Mouse (Mus musculus) urinary bladder, postnatal 14 days (tissue): Measurements from ENCODE around the gene Trabd2b.

ENCODE experiments used
- DNase-seq: peaks from one replicate; pipeline ENCODE4 v3.0.0; 2021; ENCODE audit warnings: low spot score

Trabd2b gene

DNA sequence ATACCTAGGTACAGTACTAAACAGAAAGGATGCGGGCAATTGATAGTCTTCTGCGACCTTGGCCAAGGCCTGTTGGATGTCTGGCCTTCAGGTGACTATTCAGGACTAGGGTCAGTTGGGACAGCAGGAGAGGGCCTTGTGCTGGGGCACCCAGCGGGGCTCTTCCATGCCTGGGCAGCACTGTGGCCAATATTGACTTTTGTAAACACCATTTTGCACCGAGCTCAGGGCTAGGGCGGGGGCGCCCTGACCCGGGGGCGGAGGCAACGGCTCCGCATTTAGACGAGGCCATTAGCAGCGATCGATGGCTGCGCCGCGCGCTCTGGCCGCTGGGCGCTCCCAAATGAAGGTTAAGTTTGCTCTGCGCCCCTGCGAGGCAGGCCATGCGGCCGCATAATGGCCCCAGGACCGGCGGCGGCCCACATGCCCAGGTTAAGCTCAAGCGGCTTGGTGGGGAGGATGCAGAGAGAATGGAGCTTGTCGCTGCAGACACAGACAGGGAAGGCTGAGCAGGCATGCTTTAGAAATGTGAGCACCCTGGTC is 242.1 kb downstream of the Trabd2b start:
- no peak for DNase-seq

DNA sequence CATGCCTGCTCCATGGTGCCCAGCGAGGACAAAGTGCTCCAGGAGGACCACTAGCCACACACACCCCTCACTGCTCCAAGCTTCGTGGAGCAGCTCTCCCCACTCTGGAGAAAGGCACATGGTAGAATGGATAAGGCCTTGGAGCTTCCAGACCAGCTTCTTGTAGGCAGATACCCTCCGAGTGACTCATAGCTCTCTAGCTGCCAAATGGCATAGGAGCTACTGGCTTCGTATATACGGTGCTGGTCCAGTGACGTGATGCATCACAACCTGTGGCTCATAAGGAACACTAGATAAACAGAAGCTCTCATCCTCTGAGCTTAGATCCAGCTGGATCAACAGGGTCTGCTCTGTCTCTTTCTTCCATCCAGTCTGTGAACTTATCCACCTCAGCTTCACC is 244.0 kb downstream of the Trabd2b start:
- DNase-seq: no peak

DNA sequence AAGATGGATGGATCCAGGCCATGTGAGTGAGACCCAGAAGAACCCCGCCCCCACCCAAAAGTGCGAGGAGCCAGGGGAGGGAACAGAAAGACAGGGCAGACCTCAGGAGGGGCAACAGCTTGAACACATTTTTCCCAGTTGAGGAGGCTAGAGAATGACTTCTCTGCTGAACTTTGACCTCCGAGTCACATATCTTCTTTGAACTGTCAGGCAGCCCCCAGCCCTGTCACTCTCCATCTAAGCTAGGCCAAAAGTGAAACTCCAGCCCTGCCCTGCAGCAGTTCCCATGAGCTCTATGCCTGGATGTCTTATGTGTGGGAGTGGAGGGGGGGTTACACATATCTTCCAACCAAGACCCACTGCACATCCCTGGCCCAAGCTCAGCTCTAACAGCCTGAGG is 244.5 kb downstream of the Trabd2b start:
- DNase-seq: no peak

DNA sequence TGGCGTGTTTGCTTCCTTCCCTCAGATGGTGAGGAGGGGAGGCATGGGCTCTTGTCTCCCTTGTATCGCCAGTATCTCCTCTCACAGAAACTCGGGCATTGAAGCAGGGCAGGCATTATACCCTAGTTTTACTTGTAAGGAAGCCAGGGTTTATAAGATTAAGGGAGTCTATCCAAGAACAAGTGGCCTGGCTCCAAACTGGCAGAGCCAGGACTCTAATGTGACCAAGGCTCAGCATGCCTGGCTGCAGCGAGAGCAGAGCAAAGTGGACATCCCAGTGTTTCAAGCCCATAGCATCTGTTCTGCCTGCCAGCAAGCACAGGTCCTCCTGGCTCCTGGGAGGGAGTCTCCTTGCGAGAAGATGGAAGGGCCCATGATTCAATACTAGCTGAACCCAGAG is 245.1 kb downstream of the Trabd2b start:
- DNase-seq: no peak

DNA sequence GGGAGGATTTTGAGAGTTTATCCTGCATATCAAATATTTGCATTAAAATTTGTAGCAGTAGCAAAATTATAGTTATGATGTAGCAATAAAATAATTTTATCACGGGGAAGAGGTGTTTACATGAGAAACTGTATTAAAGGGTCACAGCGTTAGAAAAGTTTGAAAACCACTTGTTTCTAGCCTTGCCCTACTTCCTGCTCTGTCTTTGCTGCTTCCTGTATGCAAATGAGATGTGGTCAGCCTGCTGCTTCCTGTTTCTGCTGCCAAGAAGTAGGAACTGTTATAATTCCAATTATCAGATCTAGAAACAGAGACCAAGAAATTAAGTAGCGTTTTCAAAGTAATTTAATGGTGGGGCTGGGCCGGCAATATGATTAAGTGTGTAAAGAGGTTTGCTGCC is 245.9 kb downstream of the Trabd2b start:
- no peak for DNase-seq

DNA sequence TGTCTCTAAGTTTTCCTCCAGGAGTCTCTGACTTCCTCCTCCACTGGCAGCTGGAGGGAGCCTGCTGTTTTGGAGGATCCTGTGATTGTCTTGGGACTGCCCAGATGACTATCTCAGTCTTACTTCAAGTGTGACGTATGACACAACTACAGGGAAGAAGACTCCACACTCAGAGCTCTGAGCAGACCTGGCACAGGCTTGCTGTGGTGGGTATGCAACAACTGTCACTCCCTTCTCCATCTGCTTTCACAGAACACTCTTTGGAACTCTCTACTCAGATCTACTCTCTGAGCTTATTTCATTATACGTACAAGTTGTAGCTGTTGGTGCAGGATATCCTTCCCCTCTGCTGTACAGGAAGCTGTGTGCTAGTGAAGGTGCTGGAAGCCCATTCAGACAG is 251.4 kb downstream of the Trabd2b start:
- DNase-seq: no peak

DNA sequence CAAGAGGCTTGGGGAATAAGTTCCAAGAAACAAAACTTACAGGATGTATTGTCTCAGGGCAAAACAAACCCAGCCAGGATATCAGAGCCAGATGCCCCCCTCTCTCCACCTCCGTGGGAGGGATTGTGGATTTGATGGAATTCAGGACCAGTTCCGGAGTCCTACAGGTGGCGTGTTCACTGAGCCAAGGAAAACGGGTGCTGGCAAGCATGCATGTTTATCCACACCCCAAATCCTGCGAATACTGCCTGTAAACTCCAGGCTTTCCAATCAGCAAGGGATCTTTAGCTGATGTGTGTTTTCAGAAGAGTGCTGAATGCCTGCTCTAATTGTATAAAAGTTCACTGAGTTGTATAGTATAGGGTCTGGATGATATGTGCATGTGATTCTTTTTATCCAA is 253.4 kb downstream of the Trabd2b start:
- DNase-seq: no peak

DNA sequence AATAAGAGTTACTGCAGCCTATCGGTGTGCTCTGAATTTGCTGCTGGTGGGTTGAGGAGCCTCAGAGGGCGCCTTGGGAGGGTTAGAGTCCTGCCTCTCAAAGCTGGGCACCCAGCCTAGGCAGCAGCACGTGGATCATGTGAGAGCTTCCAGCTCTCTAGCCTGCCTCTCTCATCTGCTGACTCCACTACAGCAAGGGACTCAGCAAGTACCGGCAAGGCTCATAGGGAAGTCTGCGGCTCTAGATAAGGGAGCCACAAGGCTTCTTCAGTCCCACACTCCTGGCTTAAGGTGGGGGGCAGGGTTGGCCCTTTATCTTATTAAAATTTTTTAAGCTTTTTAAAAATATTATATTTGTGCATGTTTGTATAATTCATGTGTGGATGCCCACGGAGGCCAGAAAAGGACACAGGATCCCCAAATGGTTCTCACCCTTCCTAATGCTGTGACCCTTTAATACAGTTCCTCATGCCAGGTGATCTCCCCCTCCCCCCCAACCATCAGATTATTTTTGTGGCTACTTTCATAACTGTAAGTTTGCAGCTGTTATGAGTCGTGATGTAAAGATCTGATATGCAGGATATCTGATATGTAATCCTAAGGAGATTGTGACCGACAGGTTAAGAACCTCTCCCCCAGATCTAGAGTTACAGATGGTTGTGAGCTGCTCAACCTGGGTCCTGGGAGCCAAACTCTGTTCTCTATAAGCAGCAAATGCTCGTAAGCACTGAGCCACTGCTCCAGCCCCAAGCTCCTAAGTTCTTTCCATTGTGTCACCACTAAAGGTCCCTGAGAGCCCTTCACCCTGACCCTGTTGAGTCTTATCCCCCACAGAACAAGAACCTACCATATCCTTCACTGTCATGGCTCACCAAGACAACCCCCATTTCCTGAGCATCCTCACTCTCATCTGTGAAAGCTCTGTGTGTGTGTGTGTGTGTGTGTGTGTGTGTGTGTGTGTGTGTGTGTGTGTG is 257.8 kb downstream of the Trabd2b start:
- DNase-seq: no peak
